Mouse (Mus musculus) testis, postnatal 14 days (tissue): ENCODE data around the gene Phlpp1.
A peak's percentile ranks its signal among the peaks of the same experiment; 100 is the strongest.

Experiments
- DNase-seq: peaks from one replicate; pipeline ENCODE4 v3.0.0; 2021; ENCODE audit warnings: low spot score

The Phlpp1 gene

DNA sequence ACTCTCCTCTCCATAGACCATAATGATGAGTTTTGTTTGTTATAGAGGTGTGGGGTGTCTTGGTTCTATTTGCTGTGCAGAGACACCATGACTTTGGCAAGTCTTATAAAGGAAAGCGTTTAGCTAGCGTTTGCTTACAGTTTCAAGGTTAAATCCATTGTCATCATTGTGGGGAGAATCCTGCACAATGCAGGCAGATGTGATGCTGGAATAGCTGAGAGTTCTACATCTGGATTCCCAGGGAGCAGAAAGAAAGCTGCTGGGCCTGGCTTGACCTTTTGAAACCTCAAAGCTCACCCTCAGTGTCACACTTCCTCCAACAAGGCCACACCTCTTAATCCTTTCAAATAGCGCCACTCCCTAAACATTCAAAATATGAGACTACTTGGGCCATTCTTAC is 7.4 kb upstream of the Phlpp1 start:
- no peak for DNase-seq

- no peak for DNase-seq
These were observed 3.6 kb upstream of the Phlpp1 start for GRCm38 (mm10) chr1:106168001-106168400.

DNA sequence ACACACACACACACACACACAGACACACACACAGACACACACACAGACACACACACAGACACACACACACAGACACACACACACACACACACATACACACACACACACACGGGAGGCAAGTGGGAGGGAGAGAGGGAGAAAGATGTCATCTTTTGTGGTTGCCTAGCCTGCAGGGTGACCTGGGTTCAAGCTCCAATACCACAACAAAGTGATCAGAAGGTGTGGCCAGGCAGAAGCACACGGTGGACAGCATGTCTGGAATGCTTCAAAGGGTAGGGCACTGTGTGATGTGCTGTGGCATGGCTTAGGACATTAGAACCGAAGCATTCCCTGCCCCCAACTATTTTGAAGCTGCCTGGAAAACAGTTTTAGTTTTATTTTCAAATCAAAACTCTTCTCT is 2.8 kb upstream of the Phlpp1 start:
- DNase-seq = no peak

- no peak for DNase-seq
These were observed 1.7 kb upstream of the Phlpp1 start for GRCm38 (mm10) chr1:106169741-106170265.

- peak; percentile 67 for DNase-seq
These were observed 864 bp downstream of the Phlpp1 start for GRCm38 (mm10) chr1:106172301-106172930.

GRCm38 (mm10) chr1:106172931-106173371 is 1.4 kb downstream of the Phlpp1 start:
- DNase-seq = peak; percentile 31

DNA sequence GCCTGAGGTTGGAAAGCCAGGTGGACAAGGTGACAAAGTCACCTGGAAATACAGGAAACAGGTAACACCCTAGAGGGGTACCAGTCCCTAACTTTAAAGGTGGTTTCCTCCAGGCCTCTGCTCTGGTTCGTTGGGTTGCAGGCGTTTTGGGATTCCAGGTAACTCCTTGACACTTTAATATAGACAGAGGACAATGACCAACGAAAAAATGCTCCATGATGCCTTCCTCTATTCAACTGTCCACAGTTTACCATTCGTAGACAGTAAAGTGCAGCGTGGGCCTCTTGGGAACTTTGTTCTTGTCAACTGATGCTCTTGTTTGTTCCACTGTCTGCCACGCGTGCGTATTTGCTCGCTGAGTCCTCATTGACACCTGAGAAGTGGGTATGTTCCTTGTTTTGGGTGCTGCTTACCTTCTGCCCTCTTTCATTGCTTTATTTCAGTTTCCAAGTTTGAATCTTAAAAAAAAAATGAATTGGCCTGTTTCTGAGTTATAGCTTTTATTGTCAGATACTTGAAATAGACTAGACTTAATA is 2.1 kb downstream of the Phlpp1 start:
- DNase-seq = no peak

- DNase-seq = no peak
These were observed 3.0 kb downstream of the Phlpp1 start for GRCm38 (mm10) chr1:106174598-106174997.

- no peak for DNase-seq
These were observed 3.8 kb downstream of the Phlpp1 start for GRCm38 (mm10) chr1:106175360-106175759.

DNA sequence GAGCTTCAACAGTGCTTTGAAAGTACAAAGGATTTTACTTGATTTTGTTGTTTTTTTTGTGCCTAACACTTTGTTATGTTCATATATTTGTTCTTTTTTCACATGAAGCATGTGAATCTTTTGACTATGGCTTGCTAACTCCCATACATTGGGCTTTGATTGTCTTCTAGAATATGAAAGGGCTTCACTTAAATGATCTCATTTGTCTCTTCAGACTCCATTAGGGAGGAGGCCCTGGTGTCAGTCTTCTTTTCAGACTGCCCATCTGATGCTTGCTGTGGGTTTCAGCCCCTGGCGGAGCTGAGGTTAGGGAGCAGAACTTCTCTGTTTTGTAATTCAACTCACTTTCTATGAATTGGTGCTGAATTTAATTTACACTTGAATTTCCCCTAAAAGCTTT is 5.2 kb downstream of the Phlpp1 start:
- DNase-seq = no peak

DNA sequence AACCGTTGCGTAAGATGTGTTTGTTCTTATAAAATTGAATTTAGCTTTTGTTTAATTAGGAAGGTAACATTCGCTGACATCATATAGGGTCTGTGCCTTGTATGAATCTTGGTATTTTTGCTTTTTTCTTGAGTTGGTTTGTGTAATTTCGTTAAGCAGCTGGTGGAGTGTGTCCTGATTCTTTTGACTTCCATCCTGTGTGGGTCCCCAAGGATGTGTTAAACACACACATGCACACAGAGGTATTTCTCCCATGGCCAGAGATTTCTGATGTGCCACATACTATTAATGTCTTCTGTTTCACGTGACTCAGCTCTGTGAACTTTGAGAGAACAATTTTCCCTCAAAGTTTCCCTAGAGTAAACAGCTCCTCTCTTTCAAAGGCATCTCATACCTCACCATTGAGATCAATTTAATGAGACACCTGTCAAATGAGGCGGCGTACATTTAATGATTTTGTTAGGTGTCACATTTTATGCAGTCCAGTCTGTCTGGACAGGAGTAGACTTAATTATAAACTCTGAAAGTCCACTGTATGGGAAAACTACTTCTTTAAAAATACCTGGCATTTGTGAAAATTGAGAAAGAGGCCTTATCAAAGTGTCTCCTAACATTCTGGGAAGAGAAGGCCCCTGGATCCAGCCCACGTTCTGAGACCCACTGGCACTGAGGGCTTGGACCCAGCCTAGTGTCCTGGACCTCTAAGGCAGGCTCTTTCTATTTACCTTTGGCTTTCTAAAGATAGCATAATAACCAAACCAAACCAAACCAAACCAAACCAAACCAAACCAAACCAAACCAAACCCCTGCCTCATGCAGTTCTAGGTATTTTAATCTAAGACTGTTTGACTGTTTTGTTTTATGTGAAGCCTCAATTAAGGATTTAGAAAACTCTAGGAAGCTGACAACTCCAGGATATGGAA is 6.6 kb downstream of the Phlpp1 start:
- DNase-seq = no peak

GRCm38 (mm10) chr1:106183701-106184100 is 12.1 kb downstream of the Phlpp1 start:
- DNase-seq = no peak

DNA sequence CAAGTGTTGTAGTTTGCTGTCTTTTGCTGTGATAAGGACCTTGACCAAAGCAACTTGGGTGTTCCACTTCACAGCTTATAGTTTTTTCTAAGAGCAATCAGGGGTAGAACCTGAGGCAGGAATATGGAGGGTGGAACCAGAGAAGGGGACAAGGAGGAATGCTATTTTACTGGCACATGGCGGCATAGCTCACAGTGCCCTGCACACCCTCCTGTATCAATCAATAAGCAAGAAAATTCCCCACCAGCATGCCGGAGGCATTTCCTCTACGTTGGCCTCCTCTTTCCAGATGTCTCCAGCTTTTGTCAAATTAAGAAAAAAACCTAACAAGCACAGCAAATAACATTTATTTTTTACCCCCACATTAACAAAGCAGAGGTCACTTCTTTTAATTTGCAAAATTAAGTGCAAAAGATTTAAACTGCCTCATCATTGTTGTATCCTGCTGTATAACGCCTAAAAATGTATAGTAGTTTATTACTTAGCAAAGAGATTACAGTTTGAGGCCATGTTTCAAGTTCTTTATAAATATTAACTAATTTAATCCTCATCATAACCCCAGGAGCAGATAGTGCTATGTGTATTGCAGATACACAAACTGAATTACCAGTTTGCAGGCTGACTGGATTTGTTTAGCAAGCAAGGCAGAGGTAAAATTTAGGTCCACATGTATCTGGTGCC is 13.4 kb downstream of the Phlpp1 start:
- no peak for DNase-seq

GRCm38 (mm10) chr1:106185461-106185924 is 13.9 kb downstream of the Phlpp1 start:
- DNase-seq = no peak

GRCm38 (mm10) chr1:106186062-106186461 is 14.5 kb downstream of the Phlpp1 start:
- no peak for DNase-seq

- DNase-seq = no peak
These were observed 15.9 kb downstream of the Phlpp1 start for GRCm38 (mm10) chr1:106187480-106187879.

DNA sequence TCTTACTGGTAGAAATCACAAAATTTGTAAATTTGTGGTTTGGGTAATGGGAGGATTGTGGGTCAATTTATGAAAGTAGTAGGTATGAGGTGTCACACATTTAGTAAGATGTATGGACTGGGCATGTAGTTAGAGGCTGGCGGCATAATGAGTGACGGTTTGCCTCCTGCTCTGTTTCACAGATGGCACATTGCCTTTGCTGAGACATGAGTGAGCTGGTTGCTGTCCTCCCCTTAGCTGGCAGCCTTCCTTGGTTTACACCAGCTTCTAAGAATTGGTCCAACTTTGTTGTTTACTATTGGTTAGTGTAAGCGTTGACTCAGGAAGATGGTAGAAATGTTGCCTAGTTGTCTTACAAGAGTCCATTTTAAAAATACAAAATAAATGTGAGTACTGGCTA is 17.2 kb downstream of the Phlpp1 start:
- no peak for DNase-seq

DNA sequence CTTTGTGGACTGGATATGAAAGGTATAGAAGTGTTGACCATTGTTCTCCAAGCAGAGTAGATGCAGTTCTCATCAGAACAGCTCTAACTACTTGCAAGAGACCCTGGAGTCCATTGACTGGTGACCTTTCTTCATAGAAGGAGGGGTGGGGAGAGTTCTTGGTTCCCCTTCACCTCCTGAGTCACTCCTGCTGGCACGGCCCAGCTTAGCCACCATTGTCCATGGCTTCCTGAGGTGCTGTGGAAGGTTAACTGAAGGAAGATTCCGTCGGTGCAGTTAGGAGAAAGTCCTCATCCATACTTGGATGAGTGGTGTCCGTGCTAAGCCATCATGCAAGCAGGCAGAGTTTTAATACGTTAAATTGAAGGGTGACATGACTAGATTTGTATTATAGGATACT is 17.8 kb downstream of the Phlpp1 start:
- no peak for DNase-seq

GRCm38 (mm10) chr1:106190695-106191094 is 19.1 kb downstream of the Phlpp1 start:
- no peak for DNase-seq

- no peak for DNase-seq
These were observed 20.3 kb downstream of the Phlpp1 start for GRCm38 (mm10) chr1:106191885-106192284.

- DNase-seq = no peak
These were observed 21.4 kb downstream of the Phlpp1 start for GRCm38 (mm10) chr1:106192864-106193470.

DNA sequence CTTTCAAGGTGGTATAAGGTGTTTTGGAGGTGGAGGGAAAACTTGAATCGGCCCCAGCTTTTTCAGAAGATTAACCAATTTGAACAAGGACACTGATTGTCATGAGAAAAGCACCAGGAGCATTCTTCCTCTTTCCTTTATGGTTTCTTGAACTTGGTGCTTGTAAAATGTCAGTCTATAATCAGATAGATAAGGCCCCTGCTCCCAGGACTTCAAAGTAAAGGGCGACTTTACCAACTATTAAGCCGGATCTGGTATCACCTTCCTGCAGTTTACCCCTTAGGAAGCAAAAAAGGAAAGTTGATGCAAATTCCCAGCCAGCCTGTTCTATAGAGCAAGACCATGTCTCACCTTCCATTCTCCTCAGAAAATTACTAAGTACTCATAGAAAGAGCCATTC is 21.9 kb downstream of the Phlpp1 start:
- DNase-seq = no peak
